Mouse (Mus musculus) forebrain, embryonic 13.5 days (tissue): Measurements from ENCODE around the gene Eps8l3. TPM values are rescaled to one million over a fixed set of nuclear protein-coding genes. Genes with fewer than 3 reads are reported as not detected.

Experiments used
- ATAC-seq: fragments of 200-750 bp; cut with Nextera tagmentation; 2 replicates; pipeline ENCODE4 v1.8.0; 2017
- H3K27ac ChIP-seq: fragments of 300-500 bp; sonication (generic); 2 replicates; pipeline ENCODE4 v1.5.1; 2015; ENCODE audit warnings: inconsistent platforms, mild to moderate bottlenecking, moderate library complexity
- H3K27me3 ChIP-seq: fragments of 300-500 bp; sonication (generic); 2 replicates; pipeline ENCODE4 v1.6.1; 2015; ENCODE audit warnings: mild to moderate bottlenecking, inconsistent platforms
- H3K36me3 ChIP-seq: fragments of 300-500 bp; sonication (generic); 2 replicates; pipeline ENCODE4 v1.6.1; 2015; ENCODE audit warnings: mild to moderate bottlenecking, inconsistent platforms; ENCODE audit not compliant: poor library complexity, severe bottlenecking
- H3K4me1 ChIP-seq: fragments of 300-500 bp; sonication (generic); 2 replicates; pipeline ENCODE4 v1.6.1; 2015; ENCODE audit warnings: inconsistent platforms
- H3K4me2 ChIP-seq: fragments of 300-500 bp; sonication (generic); 2 replicates; pipeline ENCODE4 v1.6.1; 2015; ENCODE audit warnings: inconsistent platforms, mild to moderate bottlenecking, moderate library complexity
- H3K4me3 ChIP-seq: fragments of 300-500 bp; sonication (generic); 2 replicates; pipeline ENCODE4 v1.5.1; 2015; ENCODE audit warnings: mild to moderate bottlenecking, inconsistent platforms
- H3K9ac ChIP-seq: fragments of 300-500 bp; sonication (generic); 2 replicates; pipeline ENCODE4 v1.6.1; 2015; ENCODE audit warnings: mild to moderate bottlenecking, inconsistent platforms
- H3K9me3 ChIP-seq: fragments of 300-500 bp; sonication (generic); replicated peaks from 2 replicates; pipeline ENCODE4 v1.6.1; 2016; ENCODE audit warnings: inconsistent platforms
- WGBS: fragments of 180-500 bp; shearing (Covaris S2); methylation state at CpG from one replicate; pipeline ENCODE4 v1.1.7; 2015; 5-methylcytosine and 5-hydroxymethylcytosine counted together
- polyA plus RNA-seq: library from polyadenylated mRNA; unstranded; fragments of >200 nt; fragmentation: Nextera tagmentation; extraction: Ambion mirVana; gene quantifications from 2 replicates; pipeline ENCODE4 v1.2.1, GENCODE M21; 2015

Gene Eps8l3
- polyA plus RNA-seq, 1 experiment from 2014 or later = not detected

GRCm38 (mm10) chr3:107917783-107918408, 40.9 kb downstream of the Eps8l3 start:
- H3K9me3 ChIP-seq = no peaks in the 10 kb centered on the region
- no peak overlapping the region for H3K27ac ChIP-seq
- peak; percentile 68; the same call in 1 of the 2 replicates for ATAC-seq
- H3K27me3 ChIP-seq = no peaks in the 10 kb centered on the region
- no peak overlapping the region for H3K4me3 ChIP-seq
- H3K36me3 ChIP-seq = no peaks in the 10 kb centered on the region
- H3K9ac ChIP-seq = no peak overlapping the region
- H3K4me2 ChIP-seq = no peak overlapping the region
- 57% methylated on average over 7 of the region's 7 CpGs for WGBS
- H3K4me1 ChIP-seq = no peaks in the 10 kb centered on the region

GRCm38 (mm10) chr3:107920348-107920747, 43.3 kb downstream of the Eps8l3 start:
- Histone ChIP-seq H3K4me3 (no peak overlapping the region), H3K4me2 (no peak overlapping the region), H3K36me3 (no peaks in the 10 kb centered on the region), H3K27ac (no peak overlapping the region), H3K9ac (no peak overlapping the region), H3K4me1 (no peaks in the 10 kb centered on the region), H3K27me3 (no peaks in the 10 kb centered on the region), H3K9me3 (no peaks in the 10 kb centered on the region)
- WGBS = 89% methylated on average over 5 of the region's 5 CpGs
- ATAC-seq = no peak

GRCm38 (mm10) chr3:107925335-107925734, 48.3 kb downstream of the Eps8l3 start:
- WGBS = 93% methylated on average over 3 of the region's 3 CpGs
- ATAC-seq = no peak
- Histone ChIP-seq H3K36me3 (no peaks in the 10 kb centered on the region), H3K9ac (no peak overlapping the region), H3K27me3 (no peaks in the 10 kb centered on the region), H3K4me1 (peaks cover under 1% of the 10 kb centered on the region; the same call in 1 of the 2 replicates), H3K9me3 (no peaks in the 10 kb centered on the region), H3K4me3 (no peak overlapping the region), H3K27ac (no peak overlapping the region), H3K4me2 (no peak overlapping the region)

GRCm38 (mm10) chr3:107927841-107928240, 50.8 kb downstream of the Eps8l3 start:
- no peaks in the 10 kb centered on the region for H3K27me3 ChIP-seq
- H3K9ac ChIP-seq = no peak overlapping the region
- H3K4me1 ChIP-seq = peaks cover 18% of the 10 kb centered on the region
- WGBS = 55% methylated on average over 3 of the region's 3 CpGs
- H3K4me3 ChIP-seq = no peak overlapping the region
- H3K9me3 ChIP-seq = no peaks in the 10 kb centered on the region
- H3K4me2 ChIP-seq = no peak overlapping the region
- no peak overlapping the region for H3K27ac ChIP-seq
- no peak for ATAC-seq
- H3K36me3 ChIP-seq = no peaks in the 10 kb centered on the region

GRCm38 (mm10) chr3:107928691-107929090, 51.7 kb downstream of the Eps8l3 start:
- H3K36me3 ChIP-seq = no peaks in the 10 kb centered on the region
- no peak overlapping the region for H3K4me2 ChIP-seq
- H3K27me3 ChIP-seq = no peaks in the 10 kb centered on the region
- WGBS = 90% methylated on average over 11 of the region's 11 CpGs
- peaks cover 18% of the 10 kb centered on the region for H3K4me1 ChIP-seq
- ATAC-seq = no peak
- H3K27ac ChIP-seq = no peak overlapping the region
- no peak overlapping the region for H3K9ac ChIP-seq
- H3K9me3 ChIP-seq = no peaks in the 10 kb centered on the region
- H3K4me3 ChIP-seq = no peak overlapping the region

GRCm38 (mm10) chr3:107929243-107929642, 52.2 kb downstream of the Eps8l3 start:
- Histone ChIP-seq H3K36me3 (no peaks in the 10 kb centered on the region), H3K9ac (no peak overlapping the region), H3K9me3 (no peaks in the 10 kb centered on the region), H3K27me3 (no peaks in the 10 kb centered on the region), H3K27ac (no peak overlapping the region), H3K4me3 (no peak overlapping the region), H3K4me1 (peaks cover 18% of the 10 kb centered on the region), H3K4me2 (no peak overlapping the region)
- WGBS = 85% methylated on average over 4 of the region's 4 CpGs
- no peak for ATAC-seq

GRCm38 (mm10) chr3:107929731-107930130, 52.7 kb downstream of the Eps8l3 start:
- Histone ChIP-seq H3K36me3 (no peaks in the 10 kb centered on the region), H3K27me3 (no peaks in the 10 kb centered on the region), H3K9ac (no peak overlapping the region), H3K4me3 (no peak overlapping the region), H3K4me2 (no peak overlapping the region), H3K27ac (no peak overlapping the region), H3K9me3 (no peaks in the 10 kb centered on the region), H3K4me1 (peaks cover 18% of the 10 kb centered on the region)
- ATAC-seq = no peak
- 86% methylated on average over 4 of the region's 4 CpGs for WGBS

GRCm38 (mm10) chr3:107931134-107931533, 54.1 kb downstream of the Eps8l3 start:
- H3K36me3 ChIP-seq = no peaks in the 10 kb centered on the region
- H3K4me3 ChIP-seq = peak overlapping the region; percentile 34
- no peaks in the 10 kb centered on the region for H3K27me3 ChIP-seq
- H3K4me1 ChIP-seq = peaks cover 18% of the 10 kb centered on the region
- peak overlapping the region; percentile 59 for H3K4me2 ChIP-seq
- 64% methylated on average over 2 of the region's 2 CpGs for WGBS
- no peaks in the 10 kb centered on the region for H3K9me3 ChIP-seq
- peak overlapping the region; percentile 83 for H3K27ac ChIP-seq
- peak; percentile 33; the same call in 1 of the 2 replicates for ATAC-seq
- H3K9ac ChIP-seq = peak overlapping the region; percentile 55

- ATAC-seq = peak; percentile 98
These were observed 54.6 kb downstream of the Eps8l3 start, which contains the start of gene Gstm7 for GRCm38 (mm10) chr3:107931670-107932069. Gene Gstm7, minus strand, starts transcription at chr3:107931817.

GRCm38 (mm10) chr3:107932128-107932527, 55.1 kb downstream of the Eps8l3 start:
- Histone ChIP-seq H3K9ac (no peak overlapping the region), H3K9me3 (no peaks in the 10 kb centered on the region), H3K4me1 (peaks cover 18% of the 10 kb centered on the region), H3K36me3 (no peaks in the 10 kb centered on the region), H3K27me3 (no peaks in the 10 kb centered on the region), H3K27ac (0 out of 2 replicates have a peak overlapping the region, but pooled peaks have one; percentile 83), H3K4me2 (no peak overlapping the region), H3K4me3 (no peak overlapping the region)
- 72% methylated on average over 6 of the region's 6 CpGs for WGBS
- ATAC-seq = peak; percentile 20

More at GRCm38 (mm10) chr3:107931670-107932069, 54.6 kb downstream of the Eps8l3 start, which contains the start of gene Gstm7:
- Histone ChIP-seq H3K27ac (peak within 1 kb of the TSS; percentile 83), H3K4me2 (peak within 1 kb of the TSS; percentile 59), H3K4me1 (peaks cover 18% of the 10 kb centered on the region), H3K36me3 (no peaks in the 10 kb centered on the region), H3K9ac (peak within 1 kb of the TSS; percentile 55), H3K27me3 (no peaks in the 10 kb centered on the region), H3K4me3 (peak within 1 kb of the TSS; percentile 34), H3K9me3 (no peaks in the 10 kb centered on the region)
- WGBS = 1% methylated on average over 10 of the region's 10 CpGs

- Histone ChIP-seq H3K9me3 (no peaks in the 10 kb centered on the region), H3K9ac (no peak overlapping the region), H3K27ac (no peak overlapping the region), H3K27me3 (no peaks in the 10 kb centered on the region), H3K4me1 (peaks cover 18% of the 10 kb centered on the region), H3K4me2 (no peak overlapping the region), H3K36me3 (no peaks in the 10 kb centered on the region), H3K4me3 (no peak overlapping the region)
- WGBS = 95% methylated on average over 3 of the region's 3 CpGs
- no peak for ATAC-seq
These were observed 58.2 kb downstream of the Eps8l3 start for GRCm38 (mm10) chr3:107935268-107935667.

- WGBS = 56% methylated on average over 3 of the region's 3 CpGs
- Histone ChIP-seq H3K27ac (no peak overlapping the region), H3K27me3 (no peaks in the 10 kb centered on the region), H3K9ac (no peak overlapping the region), H3K9me3 (no peaks in the 10 kb centered on the region), H3K4me3 (no peak overlapping the region), H3K36me3 (no peaks in the 10 kb centered on the region), H3K4me2 (no peak overlapping the region), H3K4me1 (peaks cover 11% of the 10 kb centered on the region)
- no peak for ATAC-seq
These were observed 58.9 kb downstream of the Eps8l3 start for GRCm38 (mm10) chr3:107935888-107936287.

GRCm38 (mm10) chr3:107939403-107939802, 62.4 kb downstream of the Eps8l3 start:
- 45% methylated on average over 3 of the region's 3 CpGs for WGBS
- Histone ChIP-seq H3K27ac (no peak overlapping the region), H3K4me1 (0 out of 2 replicates have a peak, but pooled peaks cover 3% of the 10 kb centered on the region), H3K27me3 (no peaks in the 10 kb centered on the region), H3K9me3 (no peaks in the 10 kb centered on the region), H3K9ac (no peak overlapping the region), H3K4me3 (no peak overlapping the region), H3K4me2 (no peak overlapping the region), H3K36me3 (no peaks in the 10 kb centered on the region)
- ATAC-seq = no peak
